Mouse (Mus musculus): ENCODE measurements around the gene Cyld.

The Cyld gene

GRCm38 (mm10) chr8:88793324-88793722 lies 96.5 kb downstream of the Cyld start:
- DNase-seq (ENCODE audit: low spot score), result no peak

- DNase-seq (ENCODE audit: low spot score), result no peak
Observed at GRCm38 (mm10) chr8:88793746-88794614, 97.2 kb downstream of the Cyld start.

- DNase-seq (ENCODE audit: low spot score), result no peak
Observed at GRCm38 (mm10) chr8:88794615-88794907, 97.7 kb downstream of the Cyld start.

- no peak for DNase-seq (ENCODE audit: low spot score)
Observed at GRCm38 (mm10) chr8:88795896-88796295, 99.1 kb downstream of the Cyld start.

- no peak for DNase-seq (ENCODE audit: low spot score)
Observed at GRCm38 (mm10) chr8:88796651-88797050, 99.8 kb downstream of the Cyld start.
